Mouse (Mus musculus) megakaryocyte, embryonic 14.5 days (primary cell): ENCODE results near the gene Acvr2b.

Experiments used
- FLI1 ChIP-seq: IDR thresholded peaks from 2 replicates; pipeline ENCODE4 v1.6.1; 2012; ENCODE audit warnings: low read length, inconsistent platforms, mixed read lengths
- GATA1 ChIP-seq: IDR thresholded peaks from 3 replicates; pipeline ENCODE4 v1.6.1; 2012; ENCODE audit warnings: mixed read lengths, low read length, inconsistent platforms, borderline replicate concordance

DNA sequence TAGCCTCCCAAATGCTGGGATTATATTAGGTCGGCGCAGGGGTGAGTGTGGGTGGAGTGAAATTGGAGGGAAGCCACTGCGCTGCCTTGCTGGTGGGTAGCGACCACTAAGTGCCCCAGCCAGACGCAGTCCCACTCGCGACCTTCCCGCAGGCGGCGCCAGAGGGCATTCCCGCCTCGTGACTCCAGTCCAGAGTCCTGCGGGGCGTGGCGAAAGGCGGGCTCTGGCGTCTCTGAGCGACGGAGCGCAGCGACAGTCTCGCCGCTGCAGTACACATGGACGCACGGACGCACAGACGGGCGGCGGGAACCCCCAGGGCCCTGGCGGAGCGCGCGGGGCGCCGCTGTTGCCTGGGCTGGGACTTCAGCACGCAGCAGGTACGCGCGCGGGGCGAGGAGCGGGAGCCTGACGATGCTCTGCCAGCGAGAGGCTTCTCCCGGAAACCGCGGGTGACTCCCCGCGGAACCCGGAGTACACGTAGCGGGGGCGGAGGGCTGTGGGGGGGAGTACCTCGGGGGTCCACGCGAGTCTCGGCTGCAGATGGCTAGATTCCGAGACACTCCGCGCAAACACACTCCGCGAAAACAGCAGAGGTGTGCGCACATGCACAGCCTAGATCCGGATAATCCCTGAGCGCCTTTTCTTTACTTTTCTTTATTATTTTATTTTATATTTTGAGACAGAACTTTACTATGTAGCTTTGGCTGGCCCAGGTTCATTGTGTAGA is 44.4 kb upstream of the Acvr2b start, which contains the start of gene Xylb:
- no peak for TF ChIP-seq GATA1
- TF ChIP-seq FLI1: no peak
